Mouse (Mus musculus): Measurements from ENCODE around the gene Gnao1. TPM values are rescaled to one million over a fixed set of nuclear protein-coding genes. Genes with fewer than 3 reads are reported as not detected.
A peak's percentile ranks its signal among the peaks of the same experiment; 100 is the strongest.

Gene Gnao1
- total and polyA plus RNA-seq, 3 experiments = 1.1 to 13.5 (median 3.5) TPM

DNA sequence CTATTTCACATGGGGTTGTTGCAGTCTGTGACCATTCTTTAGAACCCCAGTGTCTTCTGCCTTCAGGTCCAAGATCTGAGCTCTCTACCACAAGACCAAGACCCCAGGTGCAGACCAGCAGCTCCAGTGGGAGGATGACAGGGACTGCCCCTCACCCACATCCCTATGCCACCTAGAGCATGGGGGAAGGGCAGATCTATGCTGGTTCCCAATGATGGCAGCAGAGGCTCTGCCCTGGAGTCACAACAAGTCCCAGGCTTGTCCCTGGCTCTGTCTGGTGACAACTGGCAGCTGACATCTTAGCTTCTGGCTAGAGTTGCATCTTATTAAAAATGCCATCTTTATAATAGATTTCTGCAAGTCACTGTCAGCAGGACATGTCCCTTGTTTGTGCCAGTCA is 73.5 kb downstream of the Gnao1 start:
- peak; percentile 56; the same call in 1 of the 2 replicates for TF ChIP-seq CHD2 (IDR thresholded peaks at IDR 0.05; ENCODE audit: low read length)
- no peak for TF ChIP-seq ZKSCAN1 (IDR thresholded peaks at IDR 0.05; ENCODE audit: borderline replicate concordance, low read depth, low read length)
- Histone ChIP-seq H3K36me3 (replicated peaks in 1 of 2; ENCODE audit: control insufficient read depth in 1 of 2, insufficient read depth in 1 of 2, low read length in 1 of 2) (peaks cover 0 to 6% of the 10 kb centered on the region in 2 experiments), H3K27ac (ENCODE audit: insufficient read depth, low read depth) (no peak overlapping the region), H3K4me1 (ENCODE audit: control insufficient read depth in 1 of 2, insufficient read depth in 2 of 2) (peaks cover 4 to 38% of the 10 kb centered on the region in 2 experiments; a peak in 3 of 4 replicates), H3K9ac (ENCODE audit: insufficient read depth, low read depth) (no peak overlapping the region), H3K4me2 (ENCODE audit: insufficient read depth, low read depth, poor library complexity, severe bottlenecking) (no peak overlapping the region), H3K4me3 (replicated peaks in 1 of 3; ENCODE audit: low read depth in 2 of 3, low read length in 2 of 3, poor library complexity in 1 of 3) (no peak overlapping the region), H3K9me3 (replicated peaks; ENCODE audit: low read length) (no peaks in the 10 kb centered on the region), H3K79me2 (replicated peaks; ENCODE audit: control insufficient read depth, extremely low read depth, insufficient read depth, poor library complexity, severe bottlenecking) (no peaks in the 10 kb centered on the region), H3K27me3 (replicated peaks) (no peaks in the 10 kb centered on the region)
- no peak for DNase-seq (ENCODE audit: extremely low read depth)
- in situ Hi-C loops (cut with MboI; ENCODE audit: low pct_ligation_motif_present, low pct_unique_long_range_greater_than_20kb, low sequenced_read_pairs) (no loop called here), dilution Hi-C loops (cut with MboI; ENCODE audit: extremely low pct_ligation_motif_present, extremely low pct_unique_long_range_greater_than_20kb, low sequenced_read_pairs) (no loop called here)

DNA sequence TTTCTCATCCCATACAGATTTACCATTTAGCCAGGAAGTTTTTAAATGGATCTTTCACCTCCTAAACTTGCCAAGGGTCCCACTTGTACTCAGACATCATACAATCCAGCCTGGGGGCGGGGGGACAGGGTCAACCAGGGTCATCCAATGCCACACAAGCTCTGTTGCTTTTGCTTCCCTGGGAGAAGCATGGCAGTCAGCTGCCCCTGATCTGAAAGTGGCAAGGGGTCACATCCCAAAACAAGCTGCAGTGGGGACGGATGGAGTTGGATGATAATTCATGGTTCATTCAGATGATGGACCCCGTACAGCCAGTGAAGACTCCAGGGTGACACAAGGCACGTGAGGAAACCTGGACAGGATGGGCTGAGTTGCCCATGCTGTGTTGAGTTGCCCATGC is 74.0 kb downstream of the Gnao1 start:
- dilution Hi-C loops (cut with MboI; ENCODE audit: extremely low pct_ligation_motif_present, extremely low pct_unique_long_range_greater_than_20kb, low sequenced_read_pairs) (no loop called here), in situ Hi-C loops (cut with MboI; ENCODE audit: low pct_ligation_motif_present, low pct_unique_long_range_greater_than_20kb, low sequenced_read_pairs) (no loop called here)
- no peaks in the 10 kb centered on the region for H3K79me2 ChIP-seq (replicated peaks; ENCODE audit: control insufficient read depth, extremely low read depth, insufficient read depth, poor library complexity, severe bottlenecking)
- H3K4me2 ChIP-seq (ENCODE audit: insufficient read depth, low read depth, poor library complexity, severe bottlenecking) = no peak overlapping the region
- peaks cover 4 to 44% of the 10 kb centered on the region in 2 experiments; a peak in 3 of 4 replicates for H3K4me1 ChIP-seq (ENCODE audit: control insufficient read depth in 1 of 2, insufficient read depth in 2 of 2)
- H3K27me3 ChIP-seq (replicated peaks) = no peaks in the 10 kb centered on the region
- no peaks in the 10 kb centered on the region for H3K9me3 ChIP-seq (replicated peaks; ENCODE audit: low read length)
- peaks cover 0 to 5% of the 10 kb centered on the region in 2 experiments for H3K36me3 ChIP-seq (replicated peaks in 1 of 2; ENCODE audit: control insufficient read depth in 1 of 2, insufficient read depth in 1 of 2, low read length in 1 of 2)
- H3K4me3 ChIP-seq (replicated peaks in 1 of 3; ENCODE audit: low read depth in 2 of 3, low read length in 2 of 3, poor library complexity in 1 of 3) = no peak overlapping the region
- no peak for DNase-seq (ENCODE audit: extremely low read depth)
- no peak overlapping the region for H3K9ac ChIP-seq (ENCODE audit: insufficient read depth, low read depth)
- TF ChIP-seq MEF2A (IDR thresholded peaks at IDR 0.05; ENCODE audit: borderline replicate concordance, low read depth, low read length) = no peak
- no peak for TF ChIP-seq SMC3 (IDR thresholded peaks at IDR 0.05; ENCODE audit: low read depth, low read length)
- no peak for TF ChIP-seq ZC3H11A (IDR thresholded peaks at IDR 0.05; ENCODE audit: low read depth, low read length)
- TF ChIP-seq GABPA (IDR thresholded peaks at IDR 0.05; ENCODE audit: insufficient replicate concordance, low read depth, low read length) = no peak
- no peak for TF ChIP-seq NRF1 (IDR thresholded peaks at IDR 0.05; ENCODE audit: low read depth, low read length)
- H3K27ac ChIP-seq (ENCODE audit: insufficient read depth, low read depth) = no peak overlapping the region

DNA sequence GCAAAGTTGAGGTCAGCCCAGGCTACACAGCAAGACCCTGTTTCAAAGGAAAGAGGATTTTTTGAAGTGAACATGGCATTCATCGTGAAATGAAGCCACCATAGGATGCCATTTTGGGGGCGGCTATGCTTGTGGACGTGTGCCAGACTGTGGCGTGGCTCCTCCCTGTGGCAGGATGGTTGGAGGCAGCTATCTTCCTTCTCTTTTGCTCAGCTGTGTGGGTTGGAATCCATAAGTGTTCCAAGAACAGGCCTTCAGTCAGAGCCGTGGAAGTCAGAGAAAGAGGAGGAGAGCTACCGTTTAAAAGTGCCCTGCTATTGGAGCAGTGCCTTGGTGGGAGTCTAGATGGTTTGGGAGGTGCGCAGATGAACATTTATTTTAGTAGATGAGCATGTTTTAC is 74.5 kb downstream of the Gnao1 start:
- dilution Hi-C loops (cut with MboI; ENCODE audit: extremely low pct_ligation_motif_present, extremely low pct_unique_long_range_greater_than_20kb, low sequenced_read_pairs) = no loop called here
- no peak for DNase-seq (ENCODE audit: extremely low read depth)

More for the DNA sequence above, 74.5 kb downstream of the Gnao1 start:
- H3K4me2 ChIP-seq (ENCODE audit: insufficient read depth, low read depth, poor library complexity, severe bottlenecking) = no peak overlapping the region
- no peaks in the 10 kb centered on the region for H3K9me3 ChIP-seq (replicated peaks; ENCODE audit: low read length)
- TF ChIP-seq KAT2A (IDR thresholded peaks at IDR 0.05; ENCODE audit: insufficient replicate concordance, low read length) (no peak), CHD1 (IDR thresholded peaks at IDR 0.05; ENCODE audit: low read depth, low read length) (no peak), SMC3 (IDR thresholded peaks at IDR 0.05; ENCODE audit: low read depth, low read length) (peak; percentile 21; the same call in 1 of the 2 replicates), TBP (conservative IDR thresholded peaks at IDR 0.05; ENCODE audit: low read depth, low read length) (no peak), MAX (IDR thresholded peaks at IDR 0.05; ENCODE audit: low read length) (no peak), PAX5 (IDR thresholded peaks at IDR 0.05; ENCODE audit: low read length) (no peak), NELFE (IDR thresholded peaks at IDR 0.05; ENCODE audit: low read depth, low read length) (no peak), CTCF (conservative IDR thresholded peaks at IDR 0.05 in 1 of 2, IDR thresholded peaks at IDR 0.05 in 1 of 2; ENCODE audit: low read depth in 2 of 2, low read length in 2 of 2) (peak in 1 of 2 experiments; percentile 36; a peak in 1 of 4 replicates), BHLHE40 (IDR thresholded peaks at IDR 0.05; ENCODE audit: low read depth, low read length) (no peak), JUN (IDR thresholded peaks at IDR 0.05; ENCODE audit: insufficient read depth, low read depth, low read length) (no peak), ZNF384 (IDR thresholded peaks at IDR 0.05; ENCODE audit: low read depth, low read length) (no peak)
- in situ Hi-C loops (cut with MboI; ENCODE audit: low pct_ligation_motif_present, low pct_unique_long_range_greater_than_20kb, low sequenced_read_pairs) = no loop called here
- no peak overlapping the region for H3K4me3 ChIP-seq (replicated peaks in 1 of 3; ENCODE audit: low read depth in 2 of 3, low read length in 2 of 3, poor library complexity in 1 of 3)
- H3K4me1 ChIP-seq (ENCODE audit: control insufficient read depth in 1 of 2, insufficient read depth in 2 of 2) = peaks cover 4 to 49% of the 10 kb centered on the region in 2 experiments; a peak in 3 of 4 replicates
- no peak overlapping the region for H3K9ac ChIP-seq (ENCODE audit: insufficient read depth, low read depth)
- no peaks in the 10 kb centered on the region for H3K27me3 ChIP-seq (replicated peaks)
- no peak overlapping the region for H3K27ac ChIP-seq (ENCODE audit: insufficient read depth, low read depth)
- no peaks in the 10 kb centered on the region for H3K79me2 ChIP-seq (replicated peaks; ENCODE audit: control insufficient read depth, extremely low read depth, insufficient read depth, poor library complexity, severe bottlenecking)
- peaks cover 0 to 5% of the 10 kb centered on the region in 2 experiments for H3K36me3 ChIP-seq (replicated peaks in 1 of 2; ENCODE audit: control insufficient read depth in 1 of 2, insufficient read depth in 1 of 2, low read length in 1 of 2)

Data from CH12.LX (cell line).